Mouse (Mus musculus): ENCODE measurements around the gene Lypd4. TPM values are rescaled to one million over a fixed set of nuclear protein-coding genes. Genes with fewer than 3 reads are reported as not detected.

The Lypd4 gene
- total and polyA plus RNA-seq, 3 experiments: not detected

DNA sequence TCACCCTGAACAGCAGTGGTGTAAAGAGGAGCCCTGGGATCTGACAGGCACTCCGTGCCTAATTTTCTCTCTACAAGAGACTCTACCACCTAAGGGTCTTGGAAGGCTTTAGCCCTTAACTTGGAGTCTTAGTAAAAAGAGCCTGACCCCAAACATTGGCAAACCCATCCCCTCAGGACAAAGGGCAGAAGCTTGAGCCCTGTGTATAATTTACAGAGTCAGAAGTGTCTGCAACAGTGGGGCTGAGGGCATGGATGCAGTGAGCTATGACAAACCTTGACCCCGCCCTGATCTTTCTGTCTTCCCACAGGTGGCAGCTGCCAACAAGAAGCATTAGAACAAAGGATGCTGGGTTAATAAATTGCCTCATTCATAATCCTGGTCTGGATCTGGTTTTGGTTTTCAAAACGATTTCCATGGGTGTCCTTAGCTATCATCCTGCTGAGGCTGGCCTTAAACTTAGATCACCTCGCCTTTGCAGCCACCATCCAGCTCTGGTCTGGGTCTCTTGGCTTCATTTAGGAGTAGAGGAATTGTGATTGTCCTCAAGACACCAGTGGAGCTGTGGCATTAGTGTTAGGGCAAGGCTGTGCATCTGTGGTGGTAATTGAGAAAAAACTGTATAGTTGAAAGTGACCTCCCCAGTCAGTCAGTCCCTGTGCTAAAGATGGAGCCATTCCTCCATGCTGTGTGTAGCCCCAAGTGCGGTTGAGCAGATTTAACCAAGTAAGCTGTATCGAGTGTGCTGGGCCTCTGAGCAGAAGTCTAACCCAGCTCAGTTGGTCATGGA is 19.9 kb upstream of the Lypd4 start:
- no peak for DNase-seq

DNA sequence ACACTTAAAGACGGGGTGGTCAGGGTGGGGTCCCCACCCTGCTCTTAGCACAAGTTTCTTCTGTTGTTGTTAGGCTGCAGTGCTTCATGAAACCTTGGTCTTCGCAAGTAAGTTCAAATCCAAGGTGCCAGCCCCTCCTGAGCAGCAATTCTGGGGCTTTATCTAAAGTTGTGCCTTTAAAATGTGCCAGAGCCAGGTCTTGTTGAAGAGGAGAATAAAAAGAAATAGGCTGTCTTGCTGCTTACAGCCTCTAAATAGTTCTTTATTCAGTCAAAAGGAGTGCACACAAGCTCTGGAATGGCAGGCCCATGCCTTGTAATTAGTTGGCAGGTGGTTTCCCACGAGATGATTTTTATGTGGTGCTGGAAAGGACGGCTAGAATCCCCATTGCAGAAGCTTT is 17.4 kb upstream of the Lypd4 start:
- no peak for DNase-seq

DNA sequence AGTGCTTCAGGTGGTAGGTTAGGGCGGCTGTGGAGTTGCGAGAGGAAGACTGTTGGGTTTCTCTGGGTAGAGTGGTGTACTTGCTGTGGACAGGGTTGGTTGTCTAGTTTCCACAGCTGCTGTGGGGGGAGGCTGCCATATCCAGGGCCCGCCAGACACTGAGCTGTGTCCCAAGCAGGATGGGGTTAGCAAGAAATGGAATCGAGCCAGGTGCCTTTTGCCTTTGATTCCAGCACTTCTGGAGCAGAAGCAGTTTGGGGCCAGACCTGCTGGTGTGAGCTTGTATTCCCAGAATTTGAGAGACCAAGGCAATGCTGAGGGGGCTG is 16.5 kb upstream of the Lypd4 start:
- DNase-seq: peak; percentile 39

DNA sequence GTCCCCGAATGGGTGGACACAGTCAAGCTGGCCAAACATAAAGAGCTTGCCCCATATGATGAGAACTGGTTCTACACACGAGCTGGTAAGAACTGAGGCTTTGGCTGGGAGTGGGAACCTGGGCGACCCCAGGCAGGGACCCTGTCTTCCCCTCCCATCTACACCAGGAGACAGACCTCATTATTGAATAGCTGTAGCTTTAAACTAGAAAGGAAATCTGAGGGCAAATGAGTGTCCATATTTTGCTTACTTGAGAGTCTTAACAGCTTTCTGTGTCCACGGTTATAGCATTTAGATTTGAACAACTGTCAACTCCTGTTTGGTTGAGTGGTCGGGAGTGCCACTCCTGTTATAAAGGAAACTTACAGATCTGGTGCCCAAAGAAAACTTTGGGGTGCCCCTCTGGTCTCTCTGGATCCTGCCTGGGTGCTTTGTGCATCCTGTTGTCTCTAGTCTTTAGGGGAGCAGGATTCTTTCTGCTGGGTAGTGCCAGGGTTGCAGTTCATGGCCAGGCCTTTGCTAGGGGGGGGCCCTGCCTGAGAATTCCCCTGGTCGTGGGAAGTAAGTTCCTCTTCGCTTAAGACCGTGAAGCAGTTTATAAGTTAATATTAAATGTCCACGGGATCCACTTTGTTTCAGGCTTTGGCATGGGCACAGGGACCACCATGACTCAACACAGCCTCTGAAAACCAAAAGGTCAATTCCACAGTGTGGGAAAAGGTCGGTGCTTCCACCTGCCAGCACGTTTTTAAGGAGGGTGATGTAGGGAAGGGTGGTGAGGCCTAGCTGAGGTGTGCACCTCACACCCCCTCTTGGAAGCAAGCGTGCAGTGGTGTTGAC is 15.9 kb upstream of the Lypd4 start:
- no peak for DNase-seq

DNA sequence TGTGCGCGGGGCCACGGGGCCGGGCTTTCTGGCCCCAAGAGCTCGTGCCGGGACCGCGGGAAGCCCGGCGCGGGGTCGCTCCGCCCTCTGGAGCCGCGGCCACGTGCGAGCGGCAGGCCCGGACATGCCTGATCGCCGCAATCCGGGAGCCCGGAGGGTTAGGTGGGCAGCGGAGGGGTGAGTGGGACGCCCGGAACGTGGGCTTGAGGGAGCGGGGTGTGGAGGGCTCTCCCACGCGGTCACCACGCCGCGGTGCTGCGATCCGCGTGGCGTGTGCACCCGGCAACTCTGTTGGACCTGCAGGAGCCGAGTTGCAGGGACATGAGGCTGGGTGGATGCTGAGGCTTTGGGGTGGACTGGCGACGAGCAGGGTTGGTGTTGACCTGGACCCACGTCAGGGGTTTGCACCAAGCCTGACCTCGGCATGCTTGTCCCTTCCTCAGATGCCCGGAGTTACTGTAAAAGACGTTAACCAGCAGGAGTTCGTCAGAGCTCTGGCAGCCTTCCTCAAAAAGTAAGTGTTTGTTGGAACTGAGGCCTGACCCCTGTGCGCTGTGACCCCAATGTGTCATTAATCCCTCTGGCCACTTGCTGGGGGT is 15.1 kb upstream of the Lypd4 start:
- no peak for DNase-seq

DNA sequence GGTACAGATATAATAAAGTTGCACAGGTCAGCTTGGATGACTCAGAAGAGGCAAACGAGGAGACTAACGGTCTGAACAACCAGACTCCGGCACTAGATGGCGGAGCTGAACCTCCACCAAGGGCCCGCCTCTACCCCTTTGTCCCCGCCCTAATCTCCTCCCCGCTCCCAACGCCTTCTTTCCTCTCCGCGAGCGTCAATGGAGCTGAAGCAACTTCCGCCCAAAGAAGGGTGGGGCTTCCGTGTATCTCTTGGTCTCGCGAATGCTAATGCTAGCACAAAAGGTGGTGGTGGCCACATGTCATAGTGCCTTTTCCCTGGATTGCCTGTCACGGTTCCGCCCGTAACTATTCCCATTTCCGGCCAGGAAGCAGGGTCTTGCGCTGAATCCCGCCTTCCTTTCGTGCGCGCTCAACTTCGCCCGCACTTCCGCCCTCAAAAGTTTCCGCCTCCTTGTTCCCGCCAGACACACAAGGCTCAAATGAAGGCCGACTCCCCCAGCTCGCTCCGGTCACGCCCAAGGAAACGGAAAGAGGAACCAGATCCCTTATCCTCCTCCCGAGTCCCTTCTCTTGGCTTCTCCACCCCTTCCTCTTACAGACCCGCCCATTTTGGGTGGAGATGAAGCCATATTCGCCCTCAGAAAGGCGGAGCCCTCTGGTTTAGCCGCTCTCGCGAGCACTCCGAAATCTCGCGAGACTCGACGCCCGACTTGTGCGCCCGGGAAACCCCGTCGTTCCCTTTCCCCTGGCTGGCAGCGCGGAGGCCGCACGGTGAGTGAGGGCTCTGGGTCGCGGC is 14.4 kb upstream of the Lypd4 start, which contains the start of gene Rps19:
Gene Rps19 (plus strand): TSS at position 476 of the 797 bp plus-strand sequence.
- DNase-seq: peak; percentile 98

DNA sequence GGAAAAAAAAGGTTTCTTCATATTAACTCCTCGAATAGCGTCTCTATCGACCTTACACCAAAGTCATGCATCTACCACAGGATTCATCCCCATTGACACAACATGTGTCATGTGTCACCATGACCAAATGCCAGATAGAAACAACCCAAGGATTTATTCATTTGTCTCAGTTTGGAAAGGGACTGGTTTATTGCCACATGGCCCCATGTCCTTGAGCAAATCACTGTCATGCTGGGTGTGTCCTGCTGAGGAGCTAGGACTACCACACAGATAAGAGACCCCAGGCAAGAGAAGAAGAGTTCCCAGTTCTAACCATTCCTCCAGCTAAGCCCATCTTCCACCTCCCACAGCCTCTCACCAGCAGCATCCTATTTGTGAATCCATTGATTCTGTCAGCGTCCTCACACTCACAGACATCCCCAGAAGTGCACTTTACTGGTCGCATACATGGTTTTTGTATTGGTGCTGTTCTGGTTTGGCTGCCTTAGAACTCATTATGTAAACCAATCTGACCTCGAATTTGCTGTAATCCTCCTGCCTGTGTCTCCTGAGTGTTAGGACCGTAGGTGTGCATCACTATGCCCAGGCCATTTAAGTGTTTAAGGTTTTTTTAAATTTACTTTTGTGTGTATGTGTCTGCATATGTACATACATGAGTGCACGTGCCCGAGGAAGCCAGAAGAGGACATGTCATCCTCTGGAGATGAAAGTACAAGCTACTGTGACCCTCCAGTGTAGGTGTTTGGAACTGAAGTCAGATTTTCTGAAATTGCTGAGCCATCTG is 12.9 kb upstream of the Lypd4 start:
- DNase-seq: peak; percentile 85

DNA sequence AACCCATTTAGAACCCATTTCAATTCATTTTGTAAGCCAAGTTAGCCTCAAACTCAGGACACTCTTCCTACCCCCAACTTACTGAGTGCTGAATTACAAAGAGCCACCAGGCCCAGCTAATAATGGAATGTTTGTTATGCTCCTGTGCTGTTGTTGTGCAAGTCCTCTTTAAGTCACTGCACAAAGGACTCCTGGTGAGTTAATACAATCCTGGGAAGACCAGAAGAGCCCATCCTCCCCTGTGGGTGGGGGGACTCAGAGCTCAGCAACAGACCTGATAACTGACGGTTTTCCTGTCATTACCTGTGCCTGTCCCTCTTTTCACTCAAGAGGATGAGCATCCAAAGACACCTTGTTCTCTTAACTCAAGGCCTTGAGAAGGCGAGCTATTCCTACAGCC is 9.9 kb upstream of the Lypd4 start:
- no peak for DNase-seq

DNA sequence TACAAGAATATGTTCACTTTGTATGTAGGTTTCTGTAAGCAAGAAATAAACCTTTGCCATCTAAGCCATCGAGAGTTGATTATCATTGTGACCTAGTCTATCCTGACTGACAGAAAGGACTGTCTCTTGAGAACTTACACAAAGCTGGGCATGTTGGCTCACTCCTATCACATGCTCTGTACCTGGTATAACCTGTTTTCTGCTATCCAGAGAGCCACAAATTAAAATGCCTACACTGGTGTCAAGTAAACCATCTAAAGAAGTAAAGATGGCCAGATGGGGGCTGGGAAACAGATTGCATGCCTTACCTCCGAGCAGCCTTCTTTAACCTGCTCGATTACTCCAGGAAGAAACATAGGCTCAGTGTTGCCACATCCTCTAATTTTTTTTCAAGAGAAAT is 7.8 kb upstream of the Lypd4 start:
- DNase-seq: no peak

DNA sequence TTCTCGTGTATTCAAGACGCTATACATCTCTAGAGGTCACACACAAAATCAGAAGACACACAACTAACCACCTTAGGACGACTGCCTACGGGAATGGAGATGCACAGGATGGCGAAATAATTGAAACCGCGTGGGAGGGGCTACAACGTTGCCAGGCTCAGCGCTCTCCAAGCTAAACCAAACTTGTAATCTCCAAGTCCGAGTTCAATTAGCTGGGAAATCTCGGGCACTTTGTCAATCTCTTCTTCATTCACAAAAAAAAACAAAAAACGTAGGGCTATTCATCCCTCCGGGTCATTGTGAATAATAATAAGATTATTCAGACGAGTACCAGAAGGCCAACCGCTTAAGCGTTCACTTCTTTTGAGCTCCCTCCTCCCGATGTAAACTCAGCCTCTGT is 661 bp downstream of the Lypd4 start:
- DNase-seq: no peak

DNA sequence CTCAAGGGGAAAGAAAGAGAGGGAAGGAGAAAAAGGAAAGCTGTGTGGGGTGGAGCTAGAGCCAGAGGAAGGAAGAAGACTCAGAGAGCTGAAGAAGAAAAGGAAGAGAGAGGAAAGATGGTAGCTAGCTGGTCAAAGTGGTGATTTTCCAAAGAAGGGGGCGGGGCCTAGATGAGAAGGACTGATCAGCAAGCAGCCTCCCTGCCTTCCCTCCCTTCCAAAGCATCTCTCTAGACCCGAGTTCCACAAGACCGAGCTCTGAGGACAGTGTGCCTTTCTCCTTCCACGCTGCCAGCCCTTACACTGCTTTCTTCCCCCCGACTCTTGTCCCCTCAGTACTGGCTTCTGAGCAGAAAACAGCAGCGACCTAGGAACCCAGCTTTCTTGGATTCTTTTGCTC is 5.6 kb downstream of the Lypd4 start:
- DNase-seq: no peak

DNA sequence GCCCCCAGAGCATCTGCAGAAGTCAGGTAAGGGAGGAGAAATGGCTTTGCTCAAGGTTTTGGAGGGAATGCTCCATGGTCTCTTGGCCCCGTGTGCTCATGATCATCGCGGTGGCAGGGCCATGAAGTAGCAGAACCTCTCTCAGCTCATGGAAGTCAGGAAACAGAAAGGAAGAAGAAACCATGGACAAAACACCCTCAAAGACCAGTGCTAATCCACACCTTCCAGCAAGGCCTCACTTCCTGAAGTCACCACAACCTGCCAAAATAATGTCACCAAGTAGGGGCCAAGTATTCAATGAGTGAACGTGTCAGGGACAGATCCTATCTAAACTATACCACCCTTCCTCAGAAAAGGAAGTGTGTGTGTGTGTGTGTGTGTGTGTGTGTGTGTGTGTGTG is 6.9 kb downstream of the Lypd4 start:
- DNase-seq: no peak

DNA sequence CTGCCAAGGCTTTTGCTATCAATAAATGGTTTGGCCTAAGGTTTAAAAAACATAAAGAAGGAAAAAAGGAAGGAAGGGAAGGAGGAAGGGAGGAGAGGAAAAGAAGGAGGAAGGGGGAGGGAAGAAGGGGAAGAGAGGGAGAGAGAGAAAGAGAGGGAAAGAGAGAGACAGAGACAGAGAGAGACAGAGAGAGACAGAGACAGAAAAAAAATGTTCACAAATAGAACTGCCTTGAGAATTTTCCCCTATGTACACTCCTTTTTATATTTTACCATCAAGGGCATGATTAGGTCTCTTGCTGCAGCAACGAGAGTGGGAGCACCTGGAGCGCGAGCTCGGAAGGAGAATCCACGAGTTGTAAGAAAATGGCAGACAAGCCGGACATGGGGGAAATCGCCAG is 7.8 kb downstream of the Lypd4 start, which contains the start of gene Gm9844:
Gene Gm9844 (plus strand): TSS at position 301 of the 400 bp plus-strand sequence.
- no peak for DNase-seq

DNA sequence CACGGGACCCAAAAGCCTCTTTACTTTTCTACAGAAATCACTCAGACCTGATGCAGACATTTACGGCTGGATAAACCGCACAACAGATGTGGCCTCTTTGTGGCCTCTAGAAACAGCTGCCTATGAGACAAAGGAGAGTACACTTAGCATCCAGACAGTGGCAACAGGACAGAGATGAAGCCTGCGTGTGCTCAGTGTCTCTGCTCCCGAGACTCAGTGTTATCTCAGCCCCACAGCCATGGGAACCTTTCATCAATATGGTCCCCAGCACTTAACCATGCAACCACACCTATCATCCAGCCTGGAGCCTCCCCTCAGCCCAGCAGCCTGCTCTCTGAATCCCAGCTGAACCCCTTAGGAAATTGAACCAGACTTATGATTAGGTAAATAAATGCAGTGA is 10.5 kb downstream of the Lypd4 start:
- DNase-seq: no peak

DNA sequence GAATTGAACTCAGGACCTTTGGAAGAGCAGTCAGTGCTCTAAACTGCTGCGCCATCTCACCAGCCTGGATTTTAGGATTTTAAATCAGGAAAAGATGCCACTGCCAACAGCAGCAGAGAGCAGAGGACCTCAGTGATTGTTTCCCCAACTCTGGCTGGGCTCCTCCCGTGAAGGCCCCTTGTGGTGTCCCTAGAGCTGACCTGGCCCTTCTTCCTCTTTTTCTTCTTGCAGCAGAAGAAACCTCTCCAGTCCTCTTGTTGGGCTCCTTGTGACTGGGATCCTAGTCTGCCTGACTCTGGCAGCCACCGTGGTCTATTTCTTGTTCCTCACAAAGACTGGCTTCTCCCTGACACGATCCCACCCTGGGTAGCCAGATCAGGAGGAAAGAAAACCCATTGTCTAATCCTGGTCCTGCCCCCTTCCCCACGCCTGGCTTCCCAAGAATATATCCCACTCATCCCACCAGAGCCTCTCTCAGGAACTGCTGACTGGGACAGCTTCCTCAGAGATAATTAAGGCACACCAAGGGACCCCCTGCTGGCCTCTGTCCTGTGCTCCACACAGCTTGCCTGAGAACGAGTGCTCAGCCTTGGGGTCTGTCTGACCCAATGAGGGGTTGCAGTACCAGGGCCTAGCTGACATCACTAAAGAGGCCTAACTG is 13.2 kb downstream of the Lypd4 start:
- DNase-seq: no peak

DNA sequence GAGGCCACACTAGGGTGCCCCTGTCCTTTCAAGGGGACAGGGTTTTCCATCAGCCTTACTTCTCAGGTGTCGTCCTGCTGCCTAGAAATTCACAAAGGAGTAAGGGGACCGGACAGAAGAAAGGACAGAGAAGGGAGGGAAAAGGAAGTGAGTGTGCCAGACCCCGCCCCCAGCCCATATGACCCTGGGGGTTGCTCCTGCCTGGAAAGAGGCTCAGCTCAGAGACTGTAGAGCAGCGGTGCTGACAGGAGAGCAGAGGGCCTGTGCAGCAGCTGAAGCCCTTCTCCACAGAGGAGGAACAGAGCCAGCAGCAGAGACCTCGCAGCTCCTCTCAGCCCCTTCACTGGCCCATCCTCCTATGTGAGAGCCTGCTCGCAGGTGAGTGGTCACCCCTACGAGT is 16.0 kb downstream of the Lypd4 start:
- DNase-seq: no peak

DNA sequence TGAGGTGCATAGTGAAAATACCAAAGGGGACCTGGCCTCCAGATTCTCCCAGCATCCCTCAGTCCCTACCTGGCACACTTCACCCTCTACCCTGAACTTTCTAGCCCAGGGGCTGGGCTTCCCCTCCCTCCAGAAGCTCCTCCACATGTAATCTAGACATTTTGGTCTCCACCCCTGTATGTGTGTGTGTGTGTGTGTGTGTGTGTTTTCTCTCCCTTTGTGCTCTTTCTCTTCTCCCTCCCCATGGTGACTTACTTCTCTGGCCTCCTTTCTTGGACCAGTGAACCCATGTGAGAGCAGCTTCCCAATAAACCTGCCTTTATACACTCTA is 16.5 kb downstream of the Lypd4 start:
- DNase-seq: no peak

DNA sequence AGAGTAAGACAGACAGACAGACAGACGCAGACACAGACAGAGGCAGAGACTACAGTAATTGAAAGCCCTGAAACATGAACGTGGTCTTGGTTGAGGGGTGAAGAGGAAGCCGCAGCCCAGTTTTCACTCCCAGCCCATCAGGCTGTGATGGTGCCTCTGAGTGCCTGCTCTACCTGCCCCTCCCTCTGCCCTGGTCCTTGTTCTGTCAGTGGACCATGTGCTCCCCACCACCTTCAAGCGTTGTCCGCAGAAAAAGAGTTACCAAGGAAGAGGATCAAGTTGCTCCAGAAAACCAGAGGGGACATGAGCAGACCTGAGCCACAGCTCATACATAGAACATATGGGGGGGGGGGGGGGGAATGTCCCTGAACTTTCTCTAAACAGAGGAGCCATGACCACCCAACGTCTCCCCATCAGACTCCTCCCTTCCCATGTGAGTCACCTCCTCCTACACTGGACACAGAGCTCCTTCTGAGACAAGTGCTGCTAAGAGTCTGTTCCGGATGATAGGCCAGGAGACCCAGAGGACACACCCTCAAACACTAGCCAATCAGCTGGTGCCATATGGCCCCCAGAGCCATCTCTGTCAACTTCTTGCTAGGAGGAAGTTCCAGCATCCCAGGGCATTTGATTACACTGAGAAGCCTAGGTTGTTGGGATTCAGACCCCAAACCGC is 17.0 kb downstream of the Lypd4 start:
- no peak for DNase-seq

DNA sequence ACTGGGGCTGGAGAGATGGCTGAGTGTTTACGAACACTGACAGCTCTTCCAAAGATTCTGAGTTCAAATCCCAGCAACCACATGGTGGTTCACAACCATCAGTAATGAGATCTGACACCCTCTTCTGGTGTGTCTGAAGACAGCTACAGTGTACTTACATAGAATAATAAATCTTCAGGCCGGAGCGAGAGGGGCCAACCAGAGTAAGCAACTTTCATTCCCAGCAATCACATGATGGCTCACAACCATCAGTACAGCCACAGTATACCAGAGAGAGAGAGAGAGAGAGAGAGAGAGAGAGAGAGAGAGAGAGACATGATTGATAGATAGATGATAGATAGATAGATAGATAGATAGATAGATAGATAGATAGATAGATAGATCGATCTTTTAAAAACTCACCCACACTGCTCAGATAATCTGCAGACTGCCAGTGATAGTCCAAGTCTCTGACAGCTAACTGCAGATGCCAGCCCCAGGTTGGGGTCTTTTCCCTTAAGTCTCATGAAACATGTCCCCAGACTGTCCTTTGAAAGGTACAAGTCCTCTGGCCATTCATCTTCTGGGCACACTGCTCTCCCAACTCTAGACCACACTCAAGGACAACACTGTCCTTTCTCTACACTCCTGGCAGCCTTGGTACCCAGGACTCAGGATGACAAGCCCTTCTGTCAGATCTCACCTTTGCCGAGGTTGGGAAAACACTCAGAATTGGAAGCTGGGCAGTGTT is 18.0 kb downstream of the Lypd4 start:
- no peak for DNase-seq

DNA sequence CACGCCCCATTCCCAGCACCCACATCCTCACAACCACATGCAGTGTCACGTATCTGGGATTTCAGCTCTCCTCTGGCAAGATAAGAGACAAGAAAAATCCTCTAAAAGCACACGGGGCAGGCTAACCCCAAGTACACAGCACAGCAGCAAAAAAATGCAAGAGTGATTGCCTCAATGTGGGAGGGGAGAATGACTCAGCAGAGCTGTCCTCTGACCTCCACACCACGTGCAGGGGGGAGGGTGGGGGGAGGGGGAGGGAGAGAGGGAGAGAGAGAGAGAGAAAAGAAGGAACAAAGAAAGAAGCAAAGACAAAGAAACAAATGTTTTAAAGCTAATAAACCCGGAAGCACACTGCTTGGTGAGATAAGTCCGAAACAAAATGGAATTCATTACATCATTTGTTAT is 18.8 kb downstream of the Lypd4 start:
- DNase-seq: peak; percentile 83

Measured in adrenal gland, adult 2 months (tissue).